Comparison of ENCODE assay signal across 21 mouse cellular contexts in genomic region chr7:16345297-16345696, GRCm38 (mm10).
"Had no signal": no experiment of that assay in that cellular context is flagged by ENCODE, and none has a peak within 500 bp of the region (broad histone marks: within the 10 kb centered on the region; RNA-seq: fewer than 3 reads in every experiment).

No protein-coding gene starts in this region.

- H3K9ac ChIP-seq: kidney, embryonic 15.5 days; limb, embryonic 12.5 days; limb, embryonic 15.5 days; liver, embryonic 13.5 days; lung, embryonic 14.5 days; neural tube, embryonic 12.5 days; neural tube, embryonic 15.5 days had no signal

- H3K4me1 ChIP-seq: limb, embryonic 12.5 days; limb, embryonic 15.5 days; neural tube, embryonic 12.5 days; neural tube, embryonic 15.5 days had no signal

- DNase-seq: kidney, adult 8-10 months; kidney, postnatal 10 days; kidney, postnatal 36 days; left cerebral cortex, postnatal 4 days; liver, embryonic 13.5 days; lung, embryonic 14.5 days; midbrain, embryonic 14.5 days; right cerebral cortex, adult 18-20 months; right cerebral cortex, postnatal 14 days; right cerebral cortex, postnatal 4 days; thymus, adult 2 months; thymus, postnatal 14 days had no signal

- H3K4me3 ChIP-seq: kidney, embryonic 15.5 days; limb, embryonic 12.5 days; limb, embryonic 15.5 days; liver, embryonic 13.5 days; neural tube, embryonic 12.5 days; neural tube, embryonic 15.5 days had no signal

- H3K27ac ChIP-seq: kidney, embryonic 15.5 days; limb, embryonic 12.5 days; limb, embryonic 15.5 days; liver, embryonic 13.5 days; macrophage; neural tube, embryonic 12.5 days; neural tube, embryonic 15.5 days; stomach, postnatal 0 days had no signal

- ATAC-seq: lung, postnatal 0 days had no signal

- H3K4me2 ChIP-seq: kidney, embryonic 15.5 days; limb, embryonic 12.5 days; limb, embryonic 15.5 days; liver, embryonic 13.5 days; lung, embryonic 14.5 days; midbrain, embryonic 11.5 days; neural tube, embryonic 12.5 days; neural tube, embryonic 15.5 days had no signal

- H3K27me3 ChIP-seq: kidney, embryonic 15.5 days; limb, embryonic 12.5 days; limb, embryonic 15.5 days; liver, embryonic 13.5 days; neural tube, embryonic 12.5 days; neural tube, embryonic 15.5 days had no signal

- H3K9me3 ChIP-seq: kidney, embryonic 15.5 days; limb, embryonic 12.5 days; limb, embryonic 15.5 days; liver, embryonic 13.5 days; neural tube, embryonic 12.5 days; neural tube, embryonic 15.5 days had no signal
